In genomic region chr3:89868357-89868756, GRCm38 (mm10) we compare ENCODE assay signal across 8 mouse cellular contexts. TPM values are rescaled to one million over a fixed set of nuclear protein-coding genes. Genes with fewer than 3 reads are reported as not detected.
DNase-seq lines count a peak whose midpoint lies in the region; ATAC-seq and TF ChIP-seq lines count a peak whose summit lies in the region.

No protein-coding gene starts in this region.

- intact Hi-C loops in gastrocnemius, adult 2 months (cut with DNase I): no loop called here

- H3K36me3 ChIP-seq in kidney, embryonic 14.5 days (ENCODE audit: control insufficient read depth, insufficient read depth, low read length): no peaks in the 10 kb centered on the region
- no peaks in the 10 kb centered on the region for H3K36me3 ChIP-seq in stomach, embryonic 14.5 days (ENCODE audit: control insufficient read depth, insufficient read depth, low read length)

- ATAC-seq in kidney, embryonic 14.5 days (ENCODE audit: low FRiP score, low TSS enrichment): peak; percentile 51; the same call in 1 of the 2 replicates
- peak; percentile 29; the same call in 1 of the 2 replicates for ATAC-seq in stomach, embryonic 14.5 days (ENCODE audit: insufficient number of reproducible peaks, insufficient read depth, low FRiP score, low read depth)
- ATAC-seq in activated CD4-positive, CD25-positive, alpha-beta regulatory T cell, adult 4 months: no peak
- ATAC-seq in inflammation-experienced regulatory T-cells, adult 6 months: no peak

- TF ChIP-seq CTCF in gastrocnemius, adult 2 months (IDR thresholded peaks at IDR 0.05): no peak

- no peaks in the 10 kb centered on the region; the same call in 1 of the 2 replicates for H3K9me3 ChIP-seq in kidney, embryonic 14.5 days (ENCODE audit: control insufficient read depth, low read length)
- H3K9me3 ChIP-seq in stomach, embryonic 14.5 days (ENCODE audit: control insufficient read depth, low read depth, low read length): 0 out of 2 replicates have a peak, but pooled peaks cover 4% of the 10 kb centered on the region

- 10% methylated on average over 7 of the region's 7 CpGs for WGBS in kidney, embryonic 14.5 days
- WGBS in stomach, embryonic 14.5 days: 8% methylated on average over 7 of the region's 7 CpGs

- no peak overlapping the region for H3K4me3 ChIP-seq in gastrocnemius, adult 2 months
- no peak overlapping the region for H3K4me3 ChIP-seq in kidney, embryonic 14.5 days (ENCODE audit: low read length)
- no peak overlapping the region for H3K4me3 ChIP-seq in stomach, embryonic 14.5 days (ENCODE audit: low read depth, low read length)

- H3K4me1 ChIP-seq in kidney, embryonic 14.5 days (ENCODE audit: control insufficient read depth, insufficient read depth, low read length): peaks cover 10% of the 10 kb centered on the region; the same call in 1 of the 2 replicates
- peaks cover 31% of the 10 kb centered on the region for H3K4me1 ChIP-seq in stomach, embryonic 14.5 days (ENCODE audit: control insufficient read depth, insufficient read depth, low read length)

- H3K27ac ChIP-seq in gastrocnemius, adult 2 months: peak overlapping the region; percentile 72; the same call in 1 of the 2 replicates
- no peak overlapping the region for H3K27ac ChIP-seq in kidney, embryonic 14.5 days (ENCODE audit: low read depth, low read length)
- peak overlapping the region; percentile 69 for H3K27ac ChIP-seq in stomach, embryonic 14.5 days (ENCODE audit: low read length)

- no peak overlapping the region for H3K9ac ChIP-seq in kidney, embryonic 14.5 days (ENCODE audit: low read depth, low read length)
- H3K9ac ChIP-seq in stomach, embryonic 14.5 days (replicated peaks; ENCODE audit: low read depth, low read length): no peak overlapping the region

- H3K4me2 ChIP-seq in kidney, embryonic 14.5 days (replicated peaks; ENCODE audit: low read depth, low read length): no peak overlapping the region; the same call in 1 of the 2 replicates
- no peak overlapping the region for H3K4me2 ChIP-seq in stomach, embryonic 14.5 days (replicated peaks; ENCODE audit: low read depth, low read length)

- no peaks in the 10 kb centered on the region for H3K27me3 ChIP-seq in kidney, embryonic 14.5 days (ENCODE audit: control insufficient read depth, insufficient read depth, low read length)
- H3K27me3 ChIP-seq in stomach, embryonic 14.5 days (ENCODE audit: control insufficient read depth, insufficient read depth, low read length): no peaks in the 10 kb centered on the region

- no peak for DNase-seq in gastrocnemius, adult 2 months
- DNase-seq in gastrocnemius, adult 8-10 months (ENCODE audit: low spot score in 2 of 2): no peak
- peak; percentile 56 for DNase-seq in ovary, postnatal 36 days (ENCODE audit: low spot score)
- no peak for DNase-seq in ovary, adult 18-20 months (ENCODE audit: low spot score)

RNA-seq across cellular contexts. Expression of gene She, which starts 37.2 kb away (rescaled TPM):
- total RNA-seq in gastrocnemius, adult 2 months (2021): 1 to 10 TPM; 4.1 to 5.1 TPM
- 1 to 10 TPM; 2.8 to 3.8 (median 3.3) TPM for total RNA-seq in gastrocnemius, adult 8-10 months (2022)
- 5.4 and 8.2 TPM in 2 replicates for polyA plus RNA-seq in kidney, embryonic 14.5 days (2014; fragmentation: Nextera tagmentation; extraction: Ambion mirVana)
- 4.0 and 5.7 TPM in 2 replicates for polyA plus RNA-seq in stomach, embryonic 14.5 days (2014; fragmentation: Nextera tagmentation; extraction: Ambion mirVana)
- 10 to 100 TPM in 1 of 2 experiments, 1 to 10 TPM in 1; 8.7 to 10.2 TPM for polyA plus RNA-seq in activated CD4-positive, CD25-positive, alpha-beta regulatory T cell, adult 4 months (2017; shearing (Covaris generic))
- polyA plus RNA-seq in inflammation-experienced regulatory T-cells, adult 6 months (2017; shearing (Covaris generic)): 10 to 100 TPM in 1 of 3 experiments, 1 to 10 TPM in 2; 3.3 to 10.1 (median 9.1) TPM

RNA-seq across cellular contexts. Expression of gene Il6ra, which starts 44.6 kb away (rescaled TPM):
- 1 to 10 TPM; 4.3 to 6.4 TPM for total RNA-seq in gastrocnemius, adult 2 months (2021)
- 10 to 100 TPM in 1 of 4 experiments, 1 to 10 TPM in 3; 1.6 to 11.5 (median 2.8) TPM for total RNA-seq in gastrocnemius, adult 8-10 months (2022)
- polyA plus RNA-seq in kidney, embryonic 14.5 days (2014; fragmentation: Nextera tagmentation; extraction: Ambion mirVana): 0.55 and 1.1 TPM in 2 replicates
- 1.6 and 1.8 TPM in 2 replicates for polyA plus RNA-seq in stomach, embryonic 14.5 days (2014; fragmentation: Nextera tagmentation; extraction: Ambion mirVana)
- polyA plus RNA-seq in activated CD4-positive, CD25-positive, alpha-beta regulatory T cell, adult 4 months (2017; shearing (Covaris generic)): 10 to 100 TPM; 20.6 to 29.5 TPM
- polyA plus RNA-seq in inflammation-experienced regulatory T-cells, adult 6 months (2017; shearing (Covaris generic)): 10 to 100 TPM in 2 of 3 experiments, 1 to 10 TPM in 1; 4.6 to 23.5 (median 19.0) TPM

Comparison
In these comparisons a context has a peak if more than half of its experiments do, and no peak if none do; other contexts are left out.
1. ATAC-seq: peak in kidney, embryonic 14.5 days (single experiment) and stomach, embryonic 14.5 days (single experiment); none in activated CD4-positive, CD25-positive, alpha-beta regulatory T cell, adult 4 months (single experiment) and inflammation-experienced regulatory T-cells, adult 6 months (single experiment).